Mouse (Mus musculus): ENCODE data around the gene Zfp943.

DNA sequence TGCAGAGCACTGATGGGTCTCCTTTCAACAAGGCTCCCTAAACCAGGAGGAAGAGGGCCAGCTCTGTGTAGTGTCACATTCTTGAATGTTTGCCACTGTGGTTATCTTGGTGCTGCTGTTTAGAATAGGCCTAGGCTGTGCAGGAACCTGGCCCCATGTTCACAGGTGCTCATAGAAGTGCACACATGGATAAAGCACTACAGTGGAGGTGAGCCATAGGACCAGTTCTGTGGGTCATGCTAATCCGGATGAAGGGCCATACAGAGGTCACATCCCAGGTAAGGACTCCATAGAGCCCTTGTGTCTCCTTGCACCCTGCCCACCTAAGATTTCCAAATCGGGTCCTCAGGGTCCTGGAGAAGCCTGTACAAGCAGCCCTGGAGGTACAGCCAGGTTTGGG, 87.1 kb downstream of the Zfp943 start:
- TF ChIP-seq CTCF (IDR thresholded peaks at IDR 0.05; ENCODE audit: control insufficient read depth, insufficient read depth, insufficient replicate concordance, low read depth, low read length), result no peak
- TF ChIP-seq POLR2A (IDR thresholded peaks at IDR 0.05; ENCODE audit: control insufficient read depth, low read depth, low read length), result no peak
